Mouse (Mus musculus): ENCODE measurements at regions not wholly inside any gene's neighbourhood (a gene's known extent, or its start where the extent isn't known, plus 50 kb on each side); places are given as distances from the start of the nearest gene placed in this dataset.

- no peak for TF ChIP-seq CTCF (IDR thresholded peaks at IDR 0.05; ENCODE audit: borderline replicate concordance, control insufficient read depth, extremely low read depth, insufficient read depth, low read length, poor library complexity)
- no peak for TF ChIP-seq POLR2A (IDR thresholded peaks at IDR 0.05; ENCODE audit: control insufficient read depth, extremely low read depth, insufficient read depth, low read length, poor library complexity)
These were observed 110.5 kb upstream of the Wdfy3 start for GRCm38 (mm10) chr5:102180250-102180649.
